Mouse (Mus musculus): ENCODE results near the gene Smpd2. TPM values are rescaled to one million over a fixed set of nuclear protein-coding genes. Genes with fewer than 3 reads are reported as not detected.

Gene Smpd2
- polyA plus RNA-seq, 1 experiment from 2014 or later, result 70.4 TPM

- no peak for ATAC-seq (replicated peaks; ENCODE audit: low FRiP score, low read depth)
- no peaks in the 10 kb centered on the region for H3K27me3 ChIP-seq (ENCODE audit: insufficient read depth, low read length)
- peak overlapping the region; percentile 62; the same call in 1 of the 2 replicates for H3K4me3 ChIP-seq (replicated peaks; ENCODE audit: low read depth, low read length)
- peaks cover 13% of the 10 kb centered on the region for H3K4me1 ChIP-seq (replicated peaks; ENCODE audit: insufficient read depth, low read length)
- no peaks in the 10 kb centered on the region for H3K9me3 ChIP-seq (replicated peaks; ENCODE audit: low read length)
- H3K9ac ChIP-seq (ENCODE audit: low read depth, low read length), result no peak overlapping the region
- H3K36me3 ChIP-seq (ENCODE audit: insufficient read depth, low read length), result peaks cover 11% of the 10 kb centered on the region
- H3K27ac ChIP-seq, result no peak overlapping the region
- DNase-seq (ENCODE audit: low spot score), result no peak
- TF ChIP-seq CTCF (IDR thresholded peaks at IDR 0.05; ENCODE audit: low read depth), result no peak
- peak overlapping the region; percentile 98; the same call in 1 of the 2 replicates for H3K4me2 ChIP-seq (ENCODE audit: low read length)
- 27% methylated on average over 4 of the region's 4 CpGs for WGBS
Measured at GRCm38 (mm10) chr10:41491111-41491510, 942 bp upstream of the Smpd2 start.

- TF ChIP-seq CTCF (IDR thresholded peaks at IDR 0.05; ENCODE audit: low read depth), result no peak; the same call in 1 of the 2 replicates
Measured at GRCm38 (mm10) chr10:41490518-41490873, 327 bp upstream of the Smpd2 start.

GRCm38 (mm10) chr10:41489294-41489693 lies 875 bp downstream of the Smpd2 start:
- H3K27ac ChIP-seq, result peak overlapping the region; percentile 84; the same call in 1 of the 2 replicates

More at GRCm38 (mm10) chr10:41490518-41490873, 327 bp upstream of the Smpd2 start:
- ATAC-seq (replicated peaks; ENCODE audit: low FRiP score, low read depth) (no peak), DNase-seq (ENCODE audit: low spot score) (no peak)
- H3K36me3 ChIP-seq (ENCODE audit: insufficient read depth, low read length), result peaks cover 15% of the 10 kb centered on the region
- no peaks in the 10 kb centered on the region for H3K27me3 ChIP-seq (ENCODE audit: insufficient read depth, low read length)
- peaks cover 13% of the 10 kb centered on the region for H3K4me1 ChIP-seq (replicated peaks; ENCODE audit: insufficient read depth, low read length)
- under 1% methylated on average over 29 of the region's 29 CpGs for WGBS
- H3K9ac ChIP-seq (ENCODE audit: low read depth, low read length), result peak overlapping the region; percentile 69
- peak overlapping the region; percentile 98 for H3K4me2 ChIP-seq (ENCODE audit: low read length)
- H3K27ac ChIP-seq, result peak overlapping the region; percentile 84; the same call in 1 of the 2 replicates
- no peaks in the 10 kb centered on the region for H3K9me3 ChIP-seq (replicated peaks; ENCODE audit: low read length)
- H3K4me3 ChIP-seq (replicated peaks; ENCODE audit: low read depth, low read length), result peak overlapping the region; percentile 62

GRCm38 (mm10) chr10:41488877-41489276 lies 1.3 kb downstream of the Smpd2 start:
- no peaks in the 10 kb centered on the region for H3K9me3 ChIP-seq (replicated peaks; ENCODE audit: low read length)
- H3K9ac ChIP-seq (ENCODE audit: low read depth, low read length), result peak overlapping the region; percentile 69
- H3K4me2 ChIP-seq (ENCODE audit: low read length), result peak overlapping the region; percentile 98
- DNase-seq (ENCODE audit: low spot score), result peak; percentile 22
- no peak for TF ChIP-seq CTCF (IDR thresholded peaks at IDR 0.05; ENCODE audit: low read depth)
- H3K27me3 ChIP-seq (ENCODE audit: insufficient read depth, low read length), result no peaks in the 10 kb centered on the region
- 32% methylated on average over 7 of the region's 7 CpGs for WGBS
- peaks cover 13% of the 10 kb centered on the region for H3K4me1 ChIP-seq (replicated peaks; ENCODE audit: insufficient read depth, low read length)
- peaks cover 31% of the 10 kb centered on the region for H3K36me3 ChIP-seq (ENCODE audit: insufficient read depth, low read length)
- peak overlapping the region; percentile 62 for H3K4me3 ChIP-seq (replicated peaks; ENCODE audit: low read depth, low read length)
- no peak overlapping the region; the same call in 1 of the 2 replicates for H3K27ac ChIP-seq
- ATAC-seq (replicated peaks; ENCODE audit: low FRiP score, low read depth), result no peak

More at GRCm38 (mm10) chr10:41489294-41489693, 875 bp downstream of the Smpd2 start:
- TF ChIP-seq CTCF (IDR thresholded peaks at IDR 0.05; ENCODE audit: low read depth), result peak; percentile 27; the same call in 1 of the 2 replicates
- ATAC-seq (replicated peaks; ENCODE audit: low FRiP score, low read depth) (peak; percentile 29; the same call in 1 of the 2 replicates), DNase-seq (ENCODE audit: low spot score) (peak; percentile 28)
- Histone ChIP-seq H3K4me2 (ENCODE audit: low read length) (peak overlapping the region; percentile 98), H3K4me3 (replicated peaks; ENCODE audit: low read depth, low read length) (peak overlapping the region; percentile 62), H3K9ac (ENCODE audit: low read depth, low read length) (peak overlapping the region; percentile 69), H3K36me3 (ENCODE audit: insufficient read depth, low read length) (peaks cover 26% of the 10 kb centered on the region), H3K9me3 (replicated peaks; ENCODE audit: low read length) (no peaks in the 10 kb centered on the region), H3K27me3 (ENCODE audit: insufficient read depth, low read length) (no peaks in the 10 kb centered on the region), H3K4me1 (replicated peaks; ENCODE audit: insufficient read depth, low read length) (peaks cover 13% of the 10 kb centered on the region)
- 15% methylated on average over 8 of the region's 8 CpGs for WGBS

- ATAC-seq (replicated peaks; ENCODE audit: low FRiP score, low read depth) (no peak), DNase-seq (ENCODE audit: low spot score) (no peak)
- no peak overlapping the region for H3K4me3 ChIP-seq (replicated peaks; ENCODE audit: low read depth, low read length)
- H3K27ac ChIP-seq, result no peak overlapping the region
- peaks cover 13% of the 10 kb centered on the region for H3K4me1 ChIP-seq (replicated peaks; ENCODE audit: insufficient read depth, low read length)
- no peak overlapping the region for H3K9ac ChIP-seq (ENCODE audit: low read depth, low read length)
- peaks cover 32% of the 10 kb centered on the region for H3K36me3 ChIP-seq (ENCODE audit: insufficient read depth, low read length)
- no peaks in the 10 kb centered on the region for H3K9me3 ChIP-seq (replicated peaks; ENCODE audit: low read length)
- WGBS, result 79% methylated on average over 14 of the region's 14 CpGs
- no peaks in the 10 kb centered on the region for H3K27me3 ChIP-seq (ENCODE audit: insufficient read depth, low read length)
- no peak overlapping the region for H3K4me2 ChIP-seq (ENCODE audit: low read length)
- TF ChIP-seq CTCF (IDR thresholded peaks at IDR 0.05; ENCODE audit: low read depth), result no peak
Measured at GRCm38 (mm10) chr10:41486506-41487170, 3.5 kb downstream of the Smpd2 start.

- Histone ChIP-seq H3K27ac (no peak overlapping the region), H3K4me1 (replicated peaks; ENCODE audit: insufficient read depth, low read length) (peaks cover 13% of the 10 kb centered on the region), H3K36me3 (ENCODE audit: insufficient read depth, low read length) (peaks cover 32% of the 10 kb centered on the region), H3K9ac (ENCODE audit: low read depth, low read length) (no peak overlapping the region), H3K4me2 (ENCODE audit: low read length) (no peak overlapping the region), H3K4me3 (replicated peaks; ENCODE audit: low read depth, low read length) (no peak overlapping the region), H3K9me3 (replicated peaks; ENCODE audit: low read length) (no peaks in the 10 kb centered on the region), H3K27me3 (ENCODE audit: insufficient read depth, low read length) (no peaks in the 10 kb centered on the region)
- ATAC-seq (replicated peaks; ENCODE audit: low FRiP score, low read depth) (no peak), DNase-seq (ENCODE audit: low spot score) (no peak)
- TF ChIP-seq CTCF (IDR thresholded peaks at IDR 0.05; ENCODE audit: low read depth), result no peak
- WGBS, result 73% methylated on average over 16 of the region's 16 CpGs
Measured at GRCm38 (mm10) chr10:41485778-41486177, 4.4 kb downstream of the Smpd2 start.

Data from kidney, postnatal 0 days (tissue).